Comparison of ENCODE assay signal across 15 mouse cellular contexts in genomic region chr7:142987718-142988117, GRCm38 (mm10). TPM values are rescaled to one million over a fixed set of nuclear protein-coding genes. Genes with fewer than 3 reads are reported as not detected.
"Had no signal": no experiment of that assay in that cellular context is flagged by ENCODE, and none has a peak within 500 bp of the region (broad histone marks: within the 10 kb centered on the region; RNA-seq: fewer than 3 reads in every experiment).

No protein-coding gene starts in this region.

- H3K9me3 ChIP-seq: limb, embryonic 15.5 days; midbrain, embryonic 13.5 days had no signal

- H3K27me3 ChIP-seq: limb, embryonic 15.5 days had no signal

- H3K36me3 ChIP-seq: limb, embryonic 15.5 days; midbrain, embryonic 13.5 days had no signal

- ATAC-seq: inflammation-experienced regulatory T-cells, adult 6 months; intestine, postnatal 0 days; midbrain, embryonic 13.5 days had no signal

- H3K4me1 ChIP-seq: limb, embryonic 15.5 days; midbrain, embryonic 13.5 days had no signal

- H3K4me2 ChIP-seq: limb, embryonic 15.5 days; lung, embryonic 14.5 days; midbrain, embryonic 13.5 days had no signal

- H3K4me3 ChIP-seq: limb, embryonic 15.5 days; midbrain, embryonic 13.5 days had no signal

- DNase-seq: kidney, adult 8-10 months; kidney, postnatal 36 days; layer of hippocampus, adult 9-11 months; layer of hippocampus, postnatal 36 days; lung, embryonic 14.5 days; lung, postnatal 14 days; right cerebral cortex, adult 18-20 months; right cerebral cortex, postnatal 25 days; thymus, postnatal 4 days had no signal

- H3K9ac ChIP-seq: limb, embryonic 15.5 days; lung, embryonic 14.5 days; midbrain, embryonic 13.5 days had no signal

- H3K27ac ChIP-seq: kidney, postnatal 0 days; limb, embryonic 15.5 days; macrophage; midbrain, embryonic 13.5 days had no signal

RNA-seq across cellular contexts. Expression of gene Th, which starts 56.8 kb away (rescaled TPM):
- polyA plus RNA-seq: inflammation-experienced regulatory T-cells, adult 6 months; macrophage had no signal
